Mouse (Mus musculus): ENCODE measurements around the gene Lbh.

Lbh gene

GRCm38 (mm10) chr17:72918053-72918452 is at the start of gene Lbh:
Lbh (plus strand) TSS chr17:72918305.
- peak; percentile 94 for DNase-seq

- no peak for DNase-seq
Measured at GRCm38 (mm10) chr17:72878979-72879378, 39.1 kb upstream of the Lbh start.

DNA sequence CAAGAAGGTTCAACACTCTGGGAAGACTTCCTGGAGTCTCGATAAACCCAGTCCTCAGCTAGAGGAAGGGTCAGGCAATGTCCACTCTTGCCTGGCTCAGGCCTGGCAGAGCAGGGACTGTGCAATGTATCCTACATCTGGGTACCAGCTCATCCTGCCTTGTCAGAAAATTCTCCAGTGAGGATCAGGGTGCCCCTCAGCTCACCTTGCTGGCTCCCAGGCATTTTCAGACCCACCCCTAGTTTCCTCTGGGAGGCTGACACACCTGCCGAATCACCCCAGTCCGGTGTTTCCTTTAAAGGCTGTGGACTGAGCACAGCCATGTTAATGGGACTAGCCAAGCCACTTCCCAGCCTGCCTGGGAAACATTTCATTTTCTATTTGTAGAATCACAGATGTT is 37.9 kb upstream of the Lbh start:
- DNase-seq: no peak

DNA sequence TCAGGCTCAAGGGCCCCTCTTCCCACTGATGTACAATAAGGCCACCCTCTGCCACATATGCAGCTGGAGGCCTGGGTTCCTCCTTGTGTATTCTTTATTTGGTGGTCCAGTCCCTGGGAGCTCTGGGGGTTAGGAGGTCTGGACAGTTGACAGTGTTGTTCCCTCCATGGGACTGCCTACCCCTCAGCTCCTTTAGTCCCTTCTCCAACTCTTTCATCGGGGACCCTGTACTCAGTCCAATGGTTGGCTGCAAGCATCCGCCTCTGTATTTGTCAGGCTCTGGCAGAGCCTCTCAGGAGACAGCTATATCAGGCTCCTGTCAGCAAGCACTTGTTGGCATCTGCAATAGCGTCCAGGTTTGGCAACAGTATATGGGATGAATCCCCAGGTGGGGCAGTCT is 37.1 kb upstream of the Lbh start:
- no peak for DNase-seq

GRCm38 (mm10) chr17:72881804-72882203 is 36.3 kb upstream of the Lbh start:
- DNase-seq: no peak

GRCm38 (mm10) chr17:72889556-72890397 is 28.3 kb upstream of the Lbh start:
- DNase-seq: peak; percentile 86

DNA sequence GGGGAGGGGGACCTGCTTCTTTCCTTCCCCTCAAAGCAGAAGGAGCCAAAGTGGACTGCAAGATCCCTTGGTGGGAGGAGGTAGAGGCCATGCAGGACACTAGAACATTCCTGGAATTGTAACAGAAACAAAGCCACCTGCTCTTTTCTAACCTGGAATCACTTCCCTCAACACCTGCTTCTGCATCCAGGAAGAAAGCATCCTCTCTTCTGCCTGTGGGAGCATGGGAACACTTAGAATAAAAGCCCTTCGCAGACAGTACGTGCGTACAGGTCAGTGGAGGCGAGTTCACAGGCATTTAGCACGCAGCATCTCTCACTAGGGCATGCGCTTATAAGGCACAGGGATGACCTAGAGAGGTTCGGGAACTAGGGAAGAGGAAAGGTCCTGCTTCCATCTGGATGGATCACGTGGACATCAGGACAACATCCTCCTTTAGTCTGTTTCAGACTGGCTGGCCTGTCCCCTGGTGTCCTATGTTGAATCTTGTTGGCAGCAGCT is 27.7 kb upstream of the Lbh start:
- no peak for DNase-seq

GRCm38 (mm10) chr17:72891556-72891955 is 26.5 kb upstream of the Lbh start:
- DNase-seq: no peak

DNA sequence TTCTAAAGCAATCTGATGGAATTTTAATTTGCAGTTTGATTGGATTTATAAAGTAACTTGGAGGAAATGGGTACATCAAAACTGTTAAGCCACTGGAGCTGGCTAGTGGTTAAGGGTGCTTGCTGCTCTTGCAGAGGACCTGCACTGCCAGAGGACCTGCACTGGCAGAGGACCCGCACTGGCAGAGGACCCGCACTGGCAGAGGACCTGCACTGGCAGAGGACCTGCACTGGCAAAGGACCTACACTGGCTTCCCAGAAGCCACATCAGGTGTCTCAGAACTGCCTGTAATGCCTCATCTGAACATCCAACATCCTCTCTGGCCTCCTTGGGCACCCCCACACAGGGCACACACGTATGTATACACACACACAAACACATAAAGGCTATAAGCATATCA is 22.6 kb upstream of the Lbh start:
- DNase-seq: no peak

GRCm38 (mm10) chr17:72897076-72897475 is 21.0 kb upstream of the Lbh start:
- no peak for DNase-seq

DNA sequence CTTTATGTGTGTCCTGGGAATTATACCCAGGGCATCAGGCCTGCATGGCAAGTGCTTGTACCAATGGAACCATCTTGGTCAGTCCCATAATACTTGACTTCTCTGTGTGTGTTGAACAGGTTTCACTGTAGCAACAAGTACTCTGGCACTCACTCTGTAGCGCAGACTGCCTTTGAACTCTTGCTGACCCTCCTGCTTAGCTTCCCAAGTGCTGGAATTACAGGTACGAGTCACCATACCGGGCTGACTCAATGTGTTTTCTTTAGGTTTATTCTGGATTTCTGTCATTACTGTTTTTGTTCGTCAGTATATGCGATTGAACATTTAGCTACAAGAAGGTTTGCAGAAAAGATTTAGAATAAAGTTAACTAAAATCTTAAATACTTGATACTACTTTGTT is 20.1 kb upstream of the Lbh start:
- DNase-seq: no peak

- DNase-seq: no peak
Measured at GRCm38 (mm10) chr17:72898775-72899174, 19.3 kb upstream of the Lbh start.

GRCm38 (mm10) chr17:72901021-72901420 is 17.1 kb upstream of the Lbh start:
- DNase-seq: no peak

GRCm38 (mm10) chr17:72901705-72902104 is 16.4 kb upstream of the Lbh start:
- DNase-seq: no peak

DNA sequence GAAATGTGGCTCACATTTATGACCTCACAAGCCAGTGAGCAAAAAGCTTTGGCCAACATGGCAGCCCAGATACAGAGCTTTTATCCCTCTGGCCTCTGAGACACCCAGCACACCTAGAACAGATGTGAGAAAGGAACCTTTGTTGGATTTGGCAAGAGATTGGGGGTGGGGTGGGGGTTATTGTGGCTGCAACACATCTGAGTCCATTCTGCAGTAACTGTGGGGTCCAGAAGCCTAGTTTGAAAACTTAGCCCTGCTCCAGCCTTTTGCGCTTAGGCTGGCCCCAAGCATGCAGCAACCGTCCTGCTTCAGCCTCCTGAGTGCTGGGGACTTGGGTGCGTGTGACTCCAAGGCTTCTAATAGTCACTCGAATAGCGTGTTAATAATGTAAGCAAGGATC is 14.8 kb upstream of the Lbh start:
- no peak for DNase-seq

GRCm38 (mm10) chr17:72903921-72904421 is 14.1 kb upstream of the Lbh start:
- no peak for DNase-seq

- no peak for DNase-seq
Measured at GRCm38 (mm10) chr17:72904873-72905272, 13.2 kb upstream of the Lbh start.

GRCm38 (mm10) chr17:72906231-72906896 is 11.7 kb upstream of the Lbh start:
- no peak for DNase-seq

GRCm38 (mm10) chr17:72907211-72907610 is 10.9 kb upstream of the Lbh start:
- DNase-seq: no peak

DNA sequence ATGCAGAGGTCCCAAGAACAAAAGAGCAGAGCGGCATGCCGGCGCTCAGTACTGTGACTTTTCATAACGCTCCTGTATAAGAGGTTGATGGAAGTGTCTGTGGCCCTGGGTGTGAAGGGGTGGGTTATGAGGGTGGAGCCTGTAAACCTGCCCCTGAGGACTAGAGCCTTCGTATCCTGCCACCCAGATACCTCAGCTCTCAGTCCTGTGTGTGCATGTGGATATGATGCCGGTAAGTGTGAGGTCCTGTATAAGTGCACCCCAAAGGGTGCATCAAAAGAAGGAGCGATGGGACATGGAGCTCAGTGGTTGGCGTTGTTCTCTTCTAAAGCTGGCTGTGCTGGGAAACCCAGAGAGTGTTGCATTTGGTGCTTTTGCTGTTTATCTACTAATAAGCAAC is 10.3 kb upstream of the Lbh start:
- no peak for DNase-seq

DNA sequence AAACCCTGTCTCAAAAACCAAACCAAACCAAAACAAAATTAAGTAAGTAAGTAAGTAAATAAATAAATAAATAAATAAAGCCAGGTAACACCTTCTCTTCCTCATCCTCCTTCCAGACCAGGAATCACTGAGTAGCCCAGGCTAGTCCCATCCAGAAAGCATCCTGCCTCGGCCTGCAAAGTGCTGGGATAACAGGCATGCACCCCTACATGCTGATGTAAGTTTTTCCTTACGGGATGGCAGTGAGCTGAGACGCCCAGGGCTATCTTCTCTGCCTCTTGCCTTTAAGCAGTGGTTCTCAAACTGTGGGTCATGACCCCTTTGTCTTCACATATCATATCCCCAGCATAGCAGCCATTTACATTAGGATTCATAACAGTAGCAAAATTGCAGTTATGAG is 9.5 kb upstream of the Lbh start:
- DNase-seq: no peak

- DNase-seq: no peak
Measured at GRCm38 (mm10) chr17:72909061-72909852, 8.8 kb upstream of the Lbh start.

DNA sequence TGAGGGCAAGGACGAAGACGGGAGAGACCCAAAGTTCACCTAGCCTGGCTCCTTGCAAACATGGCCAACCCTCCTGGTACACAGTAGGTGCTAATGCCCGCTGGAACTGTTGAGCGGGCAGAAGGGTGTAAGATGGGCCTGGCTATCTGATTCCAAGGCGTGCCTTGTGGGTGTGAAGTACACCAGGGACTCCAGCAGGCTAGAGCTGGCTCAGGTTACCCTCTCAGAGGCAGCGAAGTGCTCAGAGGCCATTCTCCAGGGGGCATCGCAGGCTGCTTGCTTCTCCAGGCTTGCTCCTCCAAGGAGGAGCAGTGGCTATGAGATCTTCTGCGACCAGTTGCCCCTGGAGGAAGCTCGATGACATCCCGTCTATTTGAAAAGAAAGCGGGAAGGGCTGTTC is 6.8 kb upstream of the Lbh start:
- DNase-seq: no peak

All from embryo, embryonic 11 days (tissue).